Mouse (Mus musculus) lung, adult 2 months (tissue): ENCODE results near the gene Nhlh2. TPM values are rescaled to one million over a fixed set of nuclear protein-coding genes. Genes with fewer than 3 reads are reported as not detected.

Experiments
- DNase-seq: peaks from one replicate; pipeline ENCODE4 v3.0.0; 2022
- H3K4me1 ChIP-seq: fragments of 200-500 bp; 2 replicates; pipeline ENCODE4 v1.6.1; 2011; ENCODE audit warnings: low read length; ENCODE audit not compliant: control insufficient read depth, insufficient read depth
- H3K4me3 ChIP-seq: fragments of 200-500 bp; replicated peaks from 2 replicates; pipeline ENCODE3; 2011; ENCODE audit warnings: low read depth, mild to moderate bottlenecking, control low read depth, low read length; ENCODE audit errors: extremely low read depth
- CTCF ChIP-seq: fragments of 200-500 bp; IDR thresholded peaks from 2 replicates; pipeline ENCODE4 v1.5.1; 2011; ENCODE audit warnings: mild to moderate bottlenecking, low read length, control low read depth; ENCODE audit not compliant: insufficient read depth
- POLR2A ChIP-seq: fragments of 200-500 bp; IDR thresholded peaks from 2 replicates; pipeline ENCODE4 v1.6.1; 2011; ENCODE audit warnings: low read depth, mild to moderate bottlenecking, control low read depth, low read length, borderline replicate concordance; ENCODE audit errors: extremely low read depth
- WGBS: fragments of 180-500 bp; shearing (Covaris S2); methylation state at CpG from one replicate; pipeline ENCODE4 v1.1.7; 2018; 5-methylcytosine and 5-hydroxymethylcytosine counted together
- polyA plus RNA-seq: library from polyadenylated mRNA; depleted of rRNA; stranded (reverse); fragments of >200 nt; gene quantifications from 2 replicates; pipeline ENCODE4 v1.2.3, GENCODE M21; 2012; rRNA removed

Nhlh2 gene
- polyA plus RNA-seq, 1 experiment: not detected

GRCm38 (mm10) chr3:102052036-102052435 is 42.2 kb downstream of the Nhlh2 start:
- no peak for DNase-seq
- no peak for TF ChIP-seq CTCF
- no peak for TF ChIP-seq POLR2A
- Histone ChIP-seq H3K4me1 (no peaks in the 10 kb centered on the region), H3K4me3 (no peak overlapping the region)
- WGBS: 60% methylated on average over 3 of the region's 3 CpGs

GRCm38 (mm10) chr3:102053293-102053692 is 43.4 kb downstream of the Nhlh2 start:
- no peak overlapping the region for H3K4me3 ChIP-seq
- TF ChIP-seq POLR2A (no peak), CTCF (no peak)
- DNase-seq: no peak
- WGBS: 65% methylated on average over 8 of the region's 8 CpGs
- H3K4me1 ChIP-seq: no peaks in the 10 kb centered on the region

- DNase-seq: no peak
- 73% methylated on average over 4 of the region's 4 CpGs for WGBS
- no peaks in the 10 kb centered on the region for H3K4me1 ChIP-seq
- no peak overlapping the region for H3K4me3 ChIP-seq
- no peak for TF ChIP-seq CTCF
These were observed 46.0 kb downstream of the Nhlh2 start for GRCm38 (mm10) chr3:102055878-102056277.

- Histone ChIP-seq H3K4me3 (no peak overlapping the region), H3K4me1 (no peaks in the 10 kb centered on the region)
- TF ChIP-seq CTCF (no peak), POLR2A (no peak)
- 77% methylated on average over 6 of the region's 6 CpGs for WGBS
- DNase-seq: no peak
These were observed 50.2 kb downstream of the Nhlh2 start for GRCm38 (mm10) chr3:102060065-102060464.

- peak; percentile 67 for DNase-seq
- WGBS: 37% methylated on average over 14 of the region's 14 CpGs
- TF ChIP-seq CTCF (peak; percentile 74), POLR2A (no peak)
These were observed 52.2 kb downstream of the Nhlh2 start for GRCm38 (mm10) chr3:102061923-102062670.

GRCm38 (mm10) chr3:102062671-102063010 is 52.8 kb downstream of the Nhlh2 start:
- Histone ChIP-seq H3K4me3 (no peak overlapping the region), H3K4me1 (no peaks in the 10 kb centered on the region)
- DNase-seq: no peak
- no peak for TF ChIP-seq CTCF
- no peak for TF ChIP-seq POLR2A
- WGBS: 34% methylated on average over 8 of the region's 8 CpGs

More at GRCm38 (mm10) chr3:102061923-102062670, 52.2 kb downstream of the Nhlh2 start:
- Histone ChIP-seq H3K4me1 (no peaks in the 10 kb centered on the region), H3K4me3 (no peak overlapping the region)

GRCm38 (mm10) chr3:102063273-102064120 is 53.6 kb downstream of the Nhlh2 start:
- 74% methylated on average over 10 of the region's 10 CpGs for whole genome bisulfite sequencing
- Histone ChIP-seq H3K4me3 (no peak overlapping the region), H3K4me1 (no peaks in the 10 kb centered on the region)
- TF ChIP-seq POLR2A (no peak), CTCF (no peak)
- DNase-seq: no peak

- Histone ChIP-seq H3K4me1 (no peaks in the 10 kb centered on the region), H3K4me3 (no peak overlapping the region)
- WGBS: 72% methylated on average over 6 of the region's 6 CpGs
- no peak for DNase-seq
- TF ChIP-seq CTCF: no peak
- TF ChIP-seq POLR2A: no peak
These were observed 54.7 kb downstream of the Nhlh2 start for GRCm38 (mm10) chr3:102064566-102064965.

Other genes starting within 250 kb of the Nhlh2 start
- gene Mab21l3, start 161.1 kb upstream of the Nhlh2 start, polyA plus RNA-seq: 0.19 and 0.53 TPM in 2 replicates
- gene Slc22a15, start 85.6 kb upstream of the Nhlh2 start, polyA plus RNA-seq: 11.0 and 11.6 TPM in 2 replicates
- gene Casq2, start 76.3 kb downstream of the Nhlh2 start, polyA plus RNA-seq: 2.6 and 10.3 TPM in 2 replicates
- 26.9 and 31.5 TPM in 2 replicates for gene Vangl1, start 194.6 kb downstream of the Nhlh2 start, polyA plus RNA-seq